Mouse (Mus musculus) liver, embryonic 13.5 days (tissue): Measurements from ENCODE around the gene Wnt5a. TPM values are rescaled to one million over a fixed set of nuclear protein-coding genes. Genes with fewer than 3 reads are reported as not detected.
A peak's percentile ranks its signal among the peaks of the same experiment; 100 is the strongest.

Experiments
- ATAC-seq: fragments of 200-750 bp; cut with Nextera tagmentation; 2 replicates; pipeline ENCODE4 v1.8.0; 2017; ENCODE audit warnings: low read depth, mild to moderate bottlenecking, moderate number of reproducible peaks, moderate library complexity
- DNase-seq: peaks from one replicate; pipeline ENCODE4 v3.0.0; 2022
- H3K27ac ChIP-seq: fragments of 300-500 bp; sonication (generic); 2 replicates; pipeline ENCODE4 v1.5.1; 2015; ENCODE audit warnings: moderate library complexity, mild to moderate bottlenecking, inconsistent platforms
- H3K27me3 ChIP-seq: fragments of 300-500 bp; sonication (generic); 2 replicates; pipeline ENCODE4 v1.6.1; 2015; ENCODE audit warnings: mild to moderate bottlenecking, inconsistent platforms
- H3K36me3 ChIP-seq: fragments of 300-500 bp; sonication (generic); 2 replicates; pipeline ENCODE4 v1.6.1; 2015; ENCODE audit warnings: mild to moderate bottlenecking, inconsistent platforms
- H3K4me1 ChIP-seq: fragments of 300-500 bp; sonication (generic); replicated peaks from 2 replicates; pipeline ENCODE4 v1.6.1; 2015; ENCODE audit warnings: inconsistent platforms
- H3K4me2 ChIP-seq: fragments of 300-500 bp; sonication (generic); 2 replicates; pipeline ENCODE4 v1.6.1; 2015; ENCODE audit warnings: inconsistent platforms, mild to moderate bottlenecking, moderate library complexity
- H3K4me3 ChIP-seq: fragments of 300-500 bp; sonication (generic); replicated peaks from 2 replicates; pipeline ENCODE4 v1.5.1; 2015; ENCODE audit warnings: mild to moderate bottlenecking, inconsistent platforms
- H3K9ac ChIP-seq: fragments of 300-500 bp; sonication (generic); 2 replicates; pipeline ENCODE4 v1.6.1; 2015; ENCODE audit warnings: mild to moderate bottlenecking, inconsistent platforms
- H3K9me3 ChIP-seq: fragments of 300-500 bp; sonication (generic); replicated peaks from 2 replicates; pipeline ENCODE4 v1.6.1; 2016; ENCODE audit warnings: inconsistent platforms
- WGBS: fragments of 180-500 bp; shearing (Covaris S2); methylation state at CpG from one replicate; pipeline ENCODE4 v1.1.7; 2015; ENCODE audit not compliant: insufficient replicate concordance; 5-methylcytosine and 5-hydroxymethylcytosine counted together
- polyA plus RNA-seq: library from polyadenylated mRNA; unstranded; fragments of >200 nt; fragmentation: Nextera tagmentation; extraction: Ambion mirVana; gene quantifications from 2 replicates; pipeline ENCODE4 v1.2.1, GENCODE M21; 2015

The Wnt5a gene
- polyA plus RNA-seq, 1 experiment from 2014 or later: 0.20 TPM

DNA sequence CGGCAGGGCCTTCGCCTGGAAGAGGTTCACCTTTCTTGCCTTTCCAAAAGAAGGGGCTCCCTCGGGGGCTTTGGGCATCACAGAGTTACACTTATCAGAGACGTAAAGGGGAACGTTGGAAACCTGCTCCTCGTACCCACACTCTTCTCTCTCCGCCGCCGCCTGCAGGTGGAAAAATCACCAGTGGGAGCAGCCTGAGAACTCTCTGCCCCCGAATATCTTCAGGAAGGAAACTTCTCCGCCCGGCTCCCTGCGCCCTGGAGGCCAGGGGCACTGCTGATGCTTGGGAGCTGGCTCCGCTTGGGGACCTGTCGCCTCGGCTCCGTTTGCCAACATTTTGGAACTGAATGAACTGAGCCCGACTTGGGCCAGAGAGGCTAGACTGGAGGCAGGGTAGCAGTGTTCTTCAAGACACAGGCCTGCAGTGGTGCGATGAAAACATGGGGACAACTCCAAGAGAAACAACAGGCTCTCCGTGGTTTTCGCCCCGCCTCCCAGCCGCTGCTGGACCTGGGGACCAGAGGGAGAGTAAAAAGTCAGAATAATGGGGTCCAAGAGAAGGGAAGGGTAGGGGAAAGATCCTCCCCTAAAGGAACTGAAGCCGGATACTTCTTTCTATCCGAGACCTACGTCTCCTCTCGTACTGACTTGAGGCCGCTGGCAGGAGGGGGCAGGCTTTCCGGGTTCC is 5.9 kb downstream of the Wnt5a start:
- H3K27me3 ChIP-seq: peaks cover 91% of the 10 kb centered on the region
- H3K4me1 ChIP-seq: peaks cover 6% of the 10 kb centered on the region; the same call in 1 of the 2 replicates
- H3K4me3 ChIP-seq: peak overlapping the region; percentile 18; the same call in 1 of the 2 replicates
- no peaks in the 10 kb centered on the region for H3K9me3 ChIP-seq
- H3K27ac ChIP-seq: no peak overlapping the region
- no peak overlapping the region for H3K9ac ChIP-seq
- WGBS: 2% methylated on average over 29 of the region's 29 CpGs
- H3K36me3 ChIP-seq: no peaks in the 10 kb centered on the region
- peak overlapping the region; percentile 17 for H3K4me2 ChIP-seq
- no peak for ATAC-seq
- no peak for DNase-seq

DNA sequence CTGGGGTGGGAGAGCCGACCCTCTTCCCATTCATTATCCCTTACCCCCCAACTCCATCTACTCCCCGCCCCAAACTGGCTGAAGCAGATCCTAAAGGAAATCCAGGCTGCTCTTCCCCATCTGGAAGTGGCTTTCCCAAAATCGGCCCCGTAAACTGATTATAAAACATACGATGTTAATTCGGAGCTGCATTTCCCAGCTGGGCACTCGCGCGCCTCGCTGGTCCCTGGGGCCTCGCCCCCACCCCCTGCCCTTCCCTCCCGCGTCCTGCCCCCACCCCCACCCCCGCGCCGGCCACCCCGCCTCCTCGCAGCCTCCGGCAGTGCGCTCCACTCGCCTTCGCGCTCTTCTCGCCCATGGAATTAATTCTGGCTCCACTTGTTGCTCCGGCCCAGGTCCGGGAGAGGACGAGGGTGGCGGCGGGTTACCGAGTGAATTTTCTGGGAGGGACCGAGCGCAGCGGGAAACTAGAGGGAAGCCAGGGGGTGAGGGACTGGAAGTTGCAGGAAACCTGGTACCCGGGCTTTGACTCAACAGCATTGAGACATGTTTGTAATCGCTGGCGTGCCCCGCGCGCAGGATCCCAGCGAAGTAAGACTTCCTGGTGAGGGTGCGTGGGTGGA is 6.6 kb downstream of the Wnt5a start:
- H3K4me1 ChIP-seq: peaks cover 6% of the 10 kb centered on the region; the same call in 1 of the 2 replicates
- no peak overlapping the region for H3K9ac ChIP-seq
- H3K4me2 ChIP-seq: peak overlapping the region; percentile 17; the same call in 1 of the 2 replicates
- no peak overlapping the region for H3K27ac ChIP-seq
- under 1% methylated on average over 41 of the region's 41 CpGs for WGBS
- no peaks in the 10 kb centered on the region for H3K9me3 ChIP-seq
- no peaks in the 10 kb centered on the region for H3K36me3 ChIP-seq
- ATAC-seq: no peak
- DNase-seq: no peak
- H3K27me3 ChIP-seq: peaks cover 87% of the 10 kb centered on the region
- H3K4me3 ChIP-seq: peak overlapping the region; percentile 18; the same call in 1 of the 2 replicates

DNA sequence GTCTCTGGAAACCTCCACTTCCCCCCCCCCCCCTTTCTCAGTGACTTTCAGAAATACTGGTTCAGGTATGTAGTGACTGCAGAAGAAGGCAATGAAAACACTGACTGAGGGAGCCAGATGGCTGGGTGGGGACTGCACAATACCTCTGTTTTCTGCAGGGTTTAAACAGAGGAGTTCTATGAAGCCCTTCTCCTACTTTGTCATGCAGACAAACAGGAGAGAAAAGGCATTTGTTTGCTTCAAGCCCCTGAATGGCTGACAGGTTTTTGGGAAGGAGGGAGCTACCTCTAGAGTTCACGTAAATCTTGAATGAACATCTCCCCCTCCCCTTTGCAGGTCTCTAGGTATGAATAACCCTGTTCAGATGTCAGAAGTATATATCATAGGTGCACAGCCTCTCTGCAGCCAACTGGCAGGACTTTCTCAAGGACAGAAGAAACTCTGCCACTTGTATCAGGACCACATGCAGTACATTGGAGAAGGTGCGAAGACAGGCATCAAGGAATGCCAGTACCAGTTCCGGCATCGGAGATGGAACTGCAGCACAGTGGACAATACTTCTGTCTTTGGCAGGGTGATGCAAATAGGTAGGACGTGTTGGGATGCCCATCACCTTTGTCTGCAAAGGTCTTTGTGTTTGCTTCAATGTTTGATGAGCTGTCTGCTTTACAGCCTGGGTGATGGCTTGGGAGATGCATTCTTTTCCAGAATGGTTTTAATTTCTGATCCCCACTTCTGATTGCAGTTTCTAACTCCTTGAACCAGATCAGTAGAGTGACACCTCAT is 8.4 kb downstream of the Wnt5a start:
- DNase-seq: no peak
- peaks cover 6% of the 10 kb centered on the region; the same call in 1 of the 2 replicates for H3K4me1 ChIP-seq
- no peaks in the 10 kb centered on the region for H3K36me3 ChIP-seq
- H3K27me3 ChIP-seq: peaks cover 68% of the 10 kb centered on the region
- H3K9ac ChIP-seq: no peak overlapping the region
- no peaks in the 10 kb centered on the region for H3K9me3 ChIP-seq
- no peak for ATAC-seq
- 63% methylated on average over 5 of the region's 5 CpGs for WGBS
- H3K27ac ChIP-seq: no peak overlapping the region
- no peak overlapping the region for H3K4me2 ChIP-seq
- H3K4me3 ChIP-seq: no peak overlapping the region

DNA sequence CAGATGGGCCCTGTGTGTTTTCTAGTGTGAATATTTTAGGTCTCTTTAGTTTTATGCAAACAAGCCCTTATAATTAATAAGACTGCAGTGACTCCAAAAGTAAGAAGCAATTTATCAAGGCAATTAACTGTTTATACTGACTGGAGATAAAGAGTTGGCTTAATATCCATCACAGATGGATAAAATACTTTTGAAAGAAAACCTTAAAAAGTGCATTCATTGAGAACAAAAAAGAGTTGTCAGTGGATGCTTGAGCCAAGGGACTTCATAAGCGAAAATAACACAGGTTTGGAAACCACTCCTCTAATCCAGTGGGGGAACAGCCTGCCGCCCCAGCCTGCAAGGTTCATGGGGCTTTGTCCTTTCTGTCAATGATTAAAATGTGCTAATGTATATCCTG is 9.6 kb downstream of the Wnt5a start:
- peaks cover 57% of the 10 kb centered on the region for H3K27me3 ChIP-seq
- H3K4me2 ChIP-seq: no peak overlapping the region
- no peaks in the 10 kb centered on the region for H3K9me3 ChIP-seq
- no peak overlapping the region for H3K9ac ChIP-seq
- DNase-seq (no peak), ATAC-seq (no peak)
- no peak overlapping the region for H3K4me3 ChIP-seq
- H3K4me1 ChIP-seq: peaks cover 6% of the 10 kb centered on the region; the same call in 1 of the 2 replicates
- H3K27ac ChIP-seq: no peak overlapping the region
- no peaks in the 10 kb centered on the region for H3K36me3 ChIP-seq
- 53% methylated on average over 2 of the region's 2 CpGs for WGBS

DNA sequence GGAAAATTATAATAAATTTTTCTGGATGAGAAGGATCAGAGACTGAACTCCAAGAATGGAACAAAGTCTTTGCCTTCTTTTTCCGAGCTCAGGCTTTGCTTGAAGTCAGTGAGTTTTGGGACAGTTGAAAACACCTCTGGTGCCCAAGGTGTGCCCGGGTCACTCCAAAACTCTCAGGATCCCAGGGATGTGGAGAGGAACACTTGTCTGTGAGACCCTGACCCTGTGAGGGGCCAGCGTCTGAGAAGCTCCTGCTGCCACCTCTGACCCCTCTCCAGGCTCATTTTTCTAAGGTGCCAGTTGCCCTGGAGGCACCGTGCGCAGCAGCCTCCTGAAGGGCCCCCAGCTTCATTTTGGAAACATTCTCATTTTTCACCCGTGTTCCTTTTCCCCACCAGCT is 10.8 kb downstream of the Wnt5a start:
- H3K4me2 ChIP-seq: no peak overlapping the region
- H3K36me3 ChIP-seq: no peaks in the 10 kb centered on the region
- H3K9me3 ChIP-seq: no peaks in the 10 kb centered on the region
- no peak for DNase-seq
- ATAC-seq: no peak
- H3K27ac ChIP-seq: no peak overlapping the region
- 57% methylated on average over 6 of the region's 6 CpGs for WGBS
- 0 out of 2 replicates have a peak, but pooled peaks cover 3% of the 10 kb centered on the region for H3K4me1 ChIP-seq
- H3K4me3 ChIP-seq: no peak overlapping the region
- no peak overlapping the region for H3K9ac ChIP-seq
- H3K27me3 ChIP-seq: peaks cover 45% of the 10 kb centered on the region

DNA sequence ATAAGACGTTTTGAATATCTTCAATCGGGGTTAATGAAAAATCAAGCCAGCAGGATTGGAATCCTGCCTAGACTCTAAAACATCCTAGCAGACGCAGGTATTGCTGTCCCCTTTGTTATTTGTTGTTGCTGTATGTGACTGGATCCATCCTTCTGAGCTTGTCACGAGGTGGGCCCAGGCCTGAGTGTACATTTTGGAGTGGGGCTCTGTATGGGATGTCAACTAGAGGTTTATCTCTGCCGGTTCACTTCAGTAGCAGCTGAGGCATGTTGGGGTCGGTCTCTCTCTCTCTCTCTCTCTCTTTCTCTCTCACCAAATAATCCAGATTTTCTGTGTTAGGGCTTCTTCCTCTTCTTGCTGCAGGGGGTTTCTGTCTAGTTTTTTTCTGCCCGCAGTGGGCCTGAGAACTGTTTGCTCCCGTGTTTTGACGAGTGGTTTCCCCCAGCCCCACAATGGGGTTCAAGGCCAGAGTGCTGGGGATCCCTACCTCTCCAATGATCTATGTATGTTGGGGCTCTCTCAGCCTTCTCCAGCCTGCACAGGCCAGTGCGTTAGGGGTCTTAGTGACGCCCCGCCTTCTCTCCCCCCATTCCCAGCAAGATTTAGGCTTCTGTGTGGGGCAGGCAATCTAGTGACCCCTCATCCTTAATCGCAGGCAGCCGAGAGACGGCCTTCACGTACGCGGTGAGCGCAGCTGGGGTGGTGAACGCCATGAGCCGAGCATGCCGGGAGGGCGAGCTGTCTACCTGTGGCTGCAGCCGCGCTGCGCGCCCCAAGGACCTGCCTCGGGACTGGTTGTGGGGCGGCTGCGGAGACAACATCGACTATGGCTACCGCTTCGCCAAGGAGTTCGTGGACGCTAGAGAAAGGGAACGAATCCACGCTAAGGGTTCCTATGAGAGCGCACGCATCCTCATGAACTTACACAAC is 13.3 kb downstream of the Wnt5a start:
- Histone ChIP-seq H3K27me3 (peaks cover 20% of the 10 kb centered on the region), H3K9ac (no peak overlapping the region), H3K4me2 (no peak overlapping the region), H3K36me3 (no peaks in the 10 kb centered on the region), H3K4me1 (no peaks in the 10 kb centered on the region), H3K4me3 (no peak overlapping the region), H3K9me3 (no peaks in the 10 kb centered on the region), H3K27ac (no peak overlapping the region)
- ATAC-seq (no peak), DNase-seq (no peak)
- 68% methylated on average over 39 of the region's 39 CpGs for WGBS

DNA sequence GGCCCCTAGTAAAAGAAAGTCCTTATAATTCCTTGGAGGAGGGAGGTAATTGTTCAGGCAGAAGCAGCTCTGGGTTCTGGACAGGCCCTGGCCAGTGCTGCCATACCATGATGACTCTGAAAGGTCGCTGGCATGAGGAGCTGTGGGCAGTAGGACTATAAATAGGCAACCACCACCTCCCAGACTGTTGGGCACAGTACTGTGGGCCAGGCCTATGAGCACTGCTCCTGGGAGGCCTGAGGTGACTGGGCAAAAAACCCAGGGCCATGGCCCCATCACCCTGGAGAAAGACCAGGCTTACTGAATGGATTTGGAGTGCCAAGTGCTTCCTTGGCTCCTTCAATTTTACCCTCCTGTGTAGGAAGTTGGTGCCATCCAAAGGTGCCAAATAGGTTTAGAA is 16.6 kb downstream of the Wnt5a start:
- Histone ChIP-seq H3K27me3 (no peaks in the 10 kb centered on the region), H3K9ac (no peak overlapping the region), H3K36me3 (no peaks in the 10 kb centered on the region), H3K27ac (no peak overlapping the region), H3K9me3 (no peaks in the 10 kb centered on the region), H3K4me3 (no peak overlapping the region), H3K4me1 (no peaks in the 10 kb centered on the region), H3K4me2 (no peak overlapping the region)
- WGBS: 36% methylated on average over 1 of the region's 1 CpGs
- ATAC-seq (no peak), DNase-seq (no peak)

DNA sequence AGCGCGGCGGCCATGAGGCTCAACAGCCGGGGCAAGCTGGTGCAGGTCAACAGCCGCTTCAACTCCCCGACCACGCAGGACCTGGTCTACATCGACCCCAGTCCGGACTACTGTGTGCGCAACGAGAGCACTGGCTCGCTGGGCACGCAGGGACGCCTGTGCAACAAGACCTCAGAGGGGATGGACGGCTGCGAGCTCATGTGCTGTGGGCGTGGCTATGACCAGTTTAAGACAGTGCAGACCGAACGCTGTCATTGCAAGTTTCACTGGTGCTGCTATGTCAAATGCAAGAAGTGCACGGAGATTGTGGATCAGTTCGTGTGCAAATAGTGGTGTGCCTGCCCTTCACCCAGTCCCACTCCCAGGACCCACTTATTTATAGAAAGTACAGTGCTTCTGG is 18.1 kb downstream of the Wnt5a start:
- Histone ChIP-seq H3K36me3 (no peaks in the 10 kb centered on the region), H3K4me1 (no peaks in the 10 kb centered on the region), H3K4me3 (no peak overlapping the region), H3K4me2 (no peak overlapping the region), H3K27me3 (no peaks in the 10 kb centered on the region), H3K27ac (no peak overlapping the region), H3K9me3 (no peaks in the 10 kb centered on the region), H3K9ac (no peak overlapping the region)
- ATAC-seq (no peak), DNase-seq (no peak)
- WGBS: 80% methylated on average over 21 of the region's 21 CpGs

DNA sequence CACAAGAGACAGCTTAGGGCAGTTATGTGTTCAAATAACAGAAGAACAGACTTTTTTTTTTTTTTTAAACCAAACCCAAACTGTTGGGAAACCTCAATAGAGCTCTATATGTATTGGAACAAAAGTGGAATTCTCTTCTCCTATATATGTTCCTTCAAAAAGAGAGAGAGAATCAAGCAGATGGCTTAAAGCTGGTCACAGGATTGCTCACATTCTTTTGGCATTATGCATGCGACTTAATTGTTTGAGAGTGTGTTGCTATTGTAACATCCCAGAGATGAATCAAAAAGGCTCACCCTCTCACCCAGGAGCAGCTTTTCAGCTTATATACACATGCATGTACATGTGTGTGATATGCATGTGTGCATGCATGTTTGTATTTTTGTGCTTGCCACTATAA is 21.0 kb downstream of the Wnt5a start:
- no peaks in the 10 kb centered on the region for H3K9me3 ChIP-seq
- H3K4me2 ChIP-seq: no peak overlapping the region
- 54% methylated on average over 1 of the region's 1 CpGs for WGBS
- H3K4me3 ChIP-seq: no peak overlapping the region
- H3K27me3 ChIP-seq: no peaks in the 10 kb centered on the region
- DNase-seq (no peak), ATAC-seq (no peak)
- H3K27ac ChIP-seq: no peak overlapping the region
- H3K9ac ChIP-seq: no peak overlapping the region
- no peaks in the 10 kb centered on the region for H3K36me3 ChIP-seq
- no peaks in the 10 kb centered on the region for H3K4me1 ChIP-seq

DNA sequence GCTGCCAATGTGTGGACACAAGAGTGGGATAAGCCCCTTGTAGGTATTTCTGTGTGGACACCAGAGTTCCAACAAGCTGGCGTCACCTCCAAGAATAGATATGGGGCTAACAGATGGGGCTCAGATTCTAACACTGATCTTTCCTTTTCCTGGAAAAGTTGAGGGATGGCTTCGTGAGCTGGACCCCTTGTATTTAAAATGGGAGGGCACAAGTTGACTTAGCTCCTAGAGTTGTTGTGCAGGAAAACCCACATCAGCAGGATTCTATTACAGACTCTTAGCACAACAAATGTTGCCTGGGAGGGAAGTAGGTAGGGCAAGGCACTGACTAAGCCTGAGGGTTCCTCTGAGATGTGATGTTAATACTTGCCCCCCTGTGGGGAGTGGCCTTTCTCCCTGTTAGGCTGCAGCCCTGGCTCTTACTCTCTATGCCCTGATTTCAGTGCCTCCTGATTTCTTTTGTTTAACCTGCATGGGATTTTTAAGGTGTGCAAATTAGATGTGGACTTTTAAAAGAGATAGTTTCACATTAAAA is 23.7 kb downstream of the Wnt5a start:
- WGBS: 51% methylated on average over 2 of the region's 2 CpGs
- H3K9me3 ChIP-seq: no peaks in the 10 kb centered on the region

More for the DNA sequence above, 23.7 kb downstream of the Wnt5a start:
- Histone ChIP-seq H3K4me3 (no peak overlapping the region), H3K36me3 (no peaks in the 10 kb centered on the region), H3K27ac (no peak overlapping the region), H3K4me1 (no peaks in the 10 kb centered on the region), H3K4me2 (no peak overlapping the region), H3K27me3 (no peaks in the 10 kb centered on the region), H3K9ac (no peak overlapping the region)
- no peak for ATAC-seq
- DNase-seq: no peak
